In the genomic region with DNA sequence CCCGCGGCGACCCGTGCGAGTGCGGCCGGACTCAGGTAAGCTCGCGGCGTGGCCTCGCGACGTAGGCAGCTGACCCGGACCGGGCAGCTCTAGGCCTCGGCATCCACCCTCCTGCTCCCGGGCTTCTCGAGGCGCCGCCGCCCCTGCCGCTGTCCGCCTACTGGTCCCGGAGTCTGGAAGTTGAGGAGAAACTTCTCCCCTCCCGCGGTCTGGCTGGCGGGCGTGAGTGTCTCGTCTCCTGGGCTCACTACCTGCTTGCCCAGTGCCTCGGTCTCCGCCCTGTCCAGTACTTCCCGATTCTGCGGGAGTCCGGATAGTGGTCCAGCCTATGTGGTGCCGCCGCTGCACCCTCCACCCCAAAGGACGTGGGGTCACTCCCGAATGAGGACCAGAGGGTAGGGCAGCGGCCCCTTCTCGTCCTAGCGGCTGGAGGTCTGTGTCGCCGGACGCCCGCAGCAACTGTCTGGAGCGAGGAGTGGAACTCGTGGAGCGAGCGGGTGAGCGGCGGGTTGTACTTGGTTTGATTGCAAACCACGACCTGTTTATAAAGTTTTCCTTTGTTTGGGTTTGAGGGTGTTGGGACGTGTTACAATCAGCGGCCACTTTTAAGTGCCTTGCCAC, we compare ENCODE assay signal across 8 mouse cellular contexts. TPM values are rescaled to one million over a fixed set of nuclear protein-coding genes. Genes with fewer than 3 reads are reported as not detected.
DNase-seq lines count a peak whose midpoint lies in the region; ATAC-seq and TF ChIP-seq lines count a peak whose summit lies in the region.

No protein-coding gene starts in this region.

- peaks cover 11% of the 10 kb centered on the region for H3K4me1 ChIP-seq in heart, embryonic 10.5 days
- H3K4me1 ChIP-seq in G1E (ENCODE audit: insufficient read depth, low read depth, low read length) = peaks cover 31% of the 10 kb centered on the region
- H3K4me1 ChIP-seq in embryonic facial prominence, embryonic 13.5 days = peaks cover 15% of the 10 kb centered on the region; the same call in 1 of the 2 replicates
- peaks cover 21% of the 10 kb centered on the region; the same call in 1 of the 2 replicates for H3K4me1 ChIP-seq in hindbrain, embryonic 10.5 days (replicated peaks)
- H3K4me1 ChIP-seq in liver, embryonic 12.5 days = peaks cover 18% of the 10 kb centered on the region

- H3K36me3 ChIP-seq in heart, embryonic 10.5 days = no peaks in the 10 kb centered on the region
- no peaks in the 10 kb centered on the region for H3K36me3 ChIP-seq in G1E (replicated peaks)
- no peaks in the 10 kb centered on the region for H3K36me3 ChIP-seq in embryonic facial prominence, embryonic 13.5 days
- no peaks in the 10 kb centered on the region for H3K36me3 ChIP-seq in hindbrain, embryonic 10.5 days
- H3K36me3 ChIP-seq in liver, embryonic 12.5 days = no peaks in the 10 kb centered on the region

- no peaks in the 10 kb centered on the region for H3K27me3 ChIP-seq in heart, embryonic 10.5 days (ENCODE audit: insufficient read depth, poor library complexity, severe bottlenecking)
- peaks cover 4% of the 10 kb centered on the region; the same call in 1 of the 2 replicates for H3K27me3 ChIP-seq in G1E (ENCODE audit: insufficient read depth, low read length)
- H3K27me3 ChIP-seq in embryonic facial prominence, embryonic 13.5 days = no peaks in the 10 kb centered on the region
- H3K27me3 ChIP-seq in hindbrain, embryonic 10.5 days (ENCODE audit: insufficient read depth, poor library complexity, severe bottlenecking) = no peaks in the 10 kb centered on the region
- no peaks in the 10 kb centered on the region for H3K27me3 ChIP-seq in liver, embryonic 12.5 days (replicated peaks)

- H3K4me3 ChIP-seq in heart, embryonic 10.5 days = peak overlapping the region; percentile 92
- peak overlapping the region; percentile 94 for H3K4me3 ChIP-seq in G1E (ENCODE audit: low read depth, low read length)
- peak overlapping the region; percentile 94 for H3K4me3 ChIP-seq in embryonic facial prominence, embryonic 13.5 days
- H3K4me3 ChIP-seq in hindbrain, embryonic 10.5 days = peak overlapping the region; percentile 94
- H3K4me3 ChIP-seq in liver, embryonic 12.5 days = peak overlapping the region; percentile 91

- peak; percentile 86 for DNase-seq in heart, embryonic 10.5 days (ENCODE audit: low spot score)
- no peak for DNase-seq in heart, postnatal 4 days
- peak; percentile 14 for DNase-seq in G1E (ENCODE audit: low spot score)
- peak; percentile 74 for DNase-seq in hindbrain, embryonic 10.5 days (ENCODE audit: low spot score)
- peak; percentile 48 for DNase-seq in urinary bladder, postnatal 25 days (ENCODE audit: low spot score)

- under 1% methylated on average over 54 of the region's 54 CpGs for WGBS in heart, embryonic 10.5 days
- WGBS in embryonic facial prominence, embryonic 13.5 days = under 1% methylated on average over 52 of the region's 54 CpGs
- WGBS in hindbrain, embryonic 10.5 days = under 1% methylated on average over 54 of the region's 54 CpGs
- WGBS in liver, embryonic 12.5 days (ENCODE audit: insufficient replicate concordance) = under 1% methylated on average over 51 of the region's 54 CpGs

- TF ChIP-seq CTCF in G1E (IDR thresholded peaks at IDR 0.05; ENCODE audit: low read depth, low read length) = no peak

- H3K9ac ChIP-seq in embryonic facial prominence, embryonic 13.5 days = peak overlapping the region; percentile 94
- H3K9ac ChIP-seq in liver, embryonic 12.5 days = peak overlapping the region; percentile 88

- H3K9me3 ChIP-seq in heart, embryonic 10.5 days = no peaks in the 10 kb centered on the region
- no peaks in the 10 kb centered on the region for H3K9me3 ChIP-seq in G1E (replicated peaks)
- no peaks in the 10 kb centered on the region for H3K9me3 ChIP-seq in embryonic facial prominence, embryonic 13.5 days
- H3K9me3 ChIP-seq in hindbrain, embryonic 10.5 days = no peaks in the 10 kb centered on the region
- H3K9me3 ChIP-seq in liver, embryonic 12.5 days (replicated peaks) = no peaks in the 10 kb centered on the region

- peak overlapping the region; percentile 98 for H3K27ac ChIP-seq in heart, embryonic 10.5 days
- peak overlapping the region; percentile 91 for H3K27ac ChIP-seq in embryonic facial prominence, embryonic 13.5 days
- H3K27ac ChIP-seq in hindbrain, embryonic 10.5 days = peak overlapping the region; percentile 97
- H3K27ac ChIP-seq in liver, embryonic 12.5 days = peak overlapping the region; percentile 80

- 0 out of 2 replicates have a peak, but pooled peaks have one; percentile 4 for ATAC-seq in G1E (ENCODE audit: extremely low read depth, insufficient number of reproducible peaks, low FRiP score, poor library complexity, severe bottlenecking)
- ATAC-seq in embryonic facial prominence, embryonic 13.5 days (ENCODE audit: insufficient number of reproducible peaks, insufficient read depth, low FRiP score, low TSS enrichment, low read depth) = peak; percentile 76
- peak; percentile 68 for ATAC-seq in liver, embryonic 12.5 days
- ATAC-seq in monocyte, adult 5-6 weeks (replicated peaks; ENCODE audit: insufficient number of reproducible peaks, low FRiP score, low TSS enrichment, poor library complexity, severe bottlenecking) = peak; percentile 48; the same call in 1 of the 2 replicates

- peak overlapping the region; percentile 71 for H3K4me2 ChIP-seq in embryonic facial prominence, embryonic 13.5 days
- H3K4me2 ChIP-seq in liver, embryonic 12.5 days = peak overlapping the region; percentile 97

RNA-seq across cellular contexts. Expression of gene Yes1, which starts 0.5 kb away (rescaled TPM):
- 27.8 and 28.6 TPM in 2 replicates for polyA plus RNA-seq in heart, embryonic 10.5 days (2016; fragmentation: Nextera tagmentation; extraction: Ambion mirVana)
- total RNA-seq in heart, postnatal 4 days (2021) = 10 to 100 TPM; 32.1 to 34.0 TPM
- total RNA-seq in G1E (2014; fragmentation: Nextera tagmentation) = 13.6 and 16.7 TPM in 2 replicates
- total RNA-seq in G1E (2017) = 10.0 and 10.3 TPM in 2 replicates
- polyA plus RNA-seq in G1E (2012) = 1.3 and 1.6 TPM in 2 replicates
- polyA plus RNA-seq in embryonic facial prominence, embryonic 13.5 days (2015; fragmentation: Nextera tagmentation; extraction: Ambion mirVana) = 32.6 and 34.0 TPM in 2 replicates
- polyA plus RNA-seq in hindbrain, embryonic 10.5 days (2016; fragmentation: Nextera tagmentation; extraction: Ambion mirVana) = 23.8 and 29.1 TPM in 2 replicates
- polyA plus RNA-seq in liver, embryonic 12.5 days (2016; fragmentation: Nextera tagmentation; extraction: Ambion mirVana) = 11.1 and 12.1 TPM in 2 replicates
- 1.1 to 2.3 TPM (median 2.2 TPM) in 3 replicates for total RNA-seq in monocyte, adult 5-6 weeks (2017)

Comparison
In these comparisons a context has a peak if more than half of its experiments do, and no peak if none do; other contexts are left out.
1. ATAC-seq: peak in every context shown above with its lines; median percentile 76 in embryonic facial prominence, embryonic 13.5 days; 68 in liver, embryonic 12.5 days; 48 in monocyte, adult 5-6 weeks; 4 in G1E.